Mouse (Mus musculus) cerebellum, adult 2 months (tissue): Measurements from ENCODE around the gene Elmo1. TPM values are rescaled to one million over a fixed set of nuclear protein-coding genes. Genes with fewer than 3 reads are reported as not detected.

Experiments used
- DNase-seq, 2 experiments: peaks; one replicate each; pipeline ENCODE4 v3.0.0; 2021
- H3K27ac ChIP-seq: fragments of 200-500 bp; 2 replicates; pipeline ENCODE4 v1.5.1; 2012; ENCODE audit warnings: low read length, control low read depth, inconsistent platforms; ENCODE audit not compliant: insufficient read depth
- H3K27me3 ChIP-seq: fragments of 200-500 bp; 2 replicates; pipeline ENCODE4 v1.6.1; 2012; ENCODE audit warnings: inconsistent platforms, mild to moderate bottlenecking, low read length, moderate library complexity; ENCODE audit not compliant: control insufficient read depth, insufficient read depth
- H3K4me1 ChIP-seq: fragments of 200-500 bp; 2 replicates; pipeline ENCODE4 v1.6.1; 2011; ENCODE audit warnings: low read length; ENCODE audit not compliant: control insufficient read depth, insufficient read depth
- H3K4me3 ChIP-seq: fragments of 200-500 bp; replicated peaks from 2 replicates; pipeline ENCODE3; 2011; ENCODE audit warnings: mild to moderate bottlenecking, low read depth, low read length, control low read depth; ENCODE audit not compliant: insufficient read depth
- CTCF ChIP-seq: fragments of 200-500 bp; IDR thresholded peaks from 2 replicates; pipeline ENCODE4 v1.5.1; 2011; ENCODE audit warnings: low read depth, mild to moderate bottlenecking, control low read depth, low read length, moderate library complexity, borderline replicate concordance; ENCODE audit not compliant: insufficient read depth
- POLR2A ChIP-seq: fragments of 200-500 bp; IDR thresholded peaks from 2 replicates; pipeline ENCODE4 v1.6.1; 2011; ENCODE audit warnings: low read length, control low read depth, borderline replicate concordance; ENCODE audit not compliant: insufficient read depth
- WGBS: fragments of 180-500 bp; shearing (Covaris S2); methylation state at CpG from one replicate; pipeline ENCODE4 v1.1.7; 2018; 5-methylcytosine and 5-hydroxymethylcytosine counted together
- polyA plus RNA-seq: library from polyadenylated mRNA; depleted of rRNA; stranded (reverse); fragments of >200 nt; gene quantifications from 2 replicates; pipeline ENCODE4 v1.2.3, GENCODE M21; 2012

Gene Elmo1
- polyA plus RNA-seq, 1 experiment = 92.3 TPM

- WGBS = 16% methylated on average over 6 of the region's 6 CpGs
- Histone ChIP-seq H3K27ac (no peak overlapping the region), H3K4me1 (no peaks in the 10 kb centered on the region), H3K4me3 (no peak overlapping the region), H3K27me3 (no peaks in the 10 kb centered on the region)
- DNase-seq = no peak
- no peak for TF ChIP-seq POLR2A
Measured at GRCm38 (mm10) chr13:20139060-20139459, 48.7 kb downstream of the Elmo1 start.

DNA sequence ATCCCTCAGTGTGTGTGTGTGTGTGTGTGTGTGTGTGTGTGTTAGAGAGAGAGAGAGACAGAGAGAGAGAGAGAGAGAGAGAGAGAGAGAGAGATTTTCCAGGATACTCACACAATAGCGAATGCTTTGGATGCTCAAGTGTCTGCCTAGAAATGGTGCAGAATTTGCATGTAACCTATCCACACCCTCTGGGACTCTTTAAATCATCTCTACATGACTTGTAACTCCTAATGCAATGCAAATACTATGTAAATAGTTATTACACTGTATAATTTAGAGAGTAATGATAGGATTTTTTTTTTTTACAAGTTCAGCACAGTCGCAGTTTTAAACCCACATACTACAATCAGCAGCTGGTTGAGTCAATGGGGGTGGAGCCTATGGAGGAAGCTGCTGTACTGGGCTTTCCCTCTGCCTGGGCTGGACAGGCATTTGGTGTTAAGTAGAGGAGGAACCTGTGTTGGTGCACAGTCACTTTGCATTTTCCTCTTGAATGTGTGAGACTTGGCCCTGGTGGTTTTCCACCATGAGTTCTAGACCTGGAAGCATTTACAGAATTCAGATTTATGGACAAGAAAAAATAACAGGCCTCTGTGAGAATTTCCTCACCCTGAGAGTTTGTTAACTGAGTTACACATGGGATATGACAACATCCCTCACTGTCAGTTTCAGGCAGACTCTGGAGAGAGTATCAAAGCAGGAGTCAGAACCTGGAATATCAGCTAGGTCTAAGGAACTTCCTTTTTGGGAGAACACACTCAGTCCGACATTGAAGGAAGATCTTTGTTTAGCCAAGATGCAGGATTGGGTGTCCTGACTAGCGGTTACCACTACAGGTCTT, 49.6 kb downstream of the Elmo1 start:
- WGBS = 83% methylated on average over 4 of the region's 4 CpGs
- Histone ChIP-seq H3K27ac (no peak overlapping the region), H3K4me3 (no peak overlapping the region), H3K27me3 (no peaks in the 10 kb centered on the region), H3K4me1 (no peaks in the 10 kb centered on the region)
- DNase-seq = no peak
- TF ChIP-seq POLR2A = no peak
- TF ChIP-seq CTCF = no peak

GRCm38 (mm10) chr13:20142637-20143036, 52.2 kb downstream of the Elmo1 start:
- no peak for DNase-seq
- WGBS = 11% methylated on average over 1 of the region's 1 CpGs
- no peaks in the 10 kb centered on the region for H3K4me1 ChIP-seq
- no peak for TF ChIP-seq CTCF
- TF ChIP-seq POLR2A = no peak
- no peak overlapping the region for H3K27ac ChIP-seq
- no peaks in the 10 kb centered on the region for H3K27me3 ChIP-seq
- H3K4me3 ChIP-seq = no peak overlapping the region

DNA sequence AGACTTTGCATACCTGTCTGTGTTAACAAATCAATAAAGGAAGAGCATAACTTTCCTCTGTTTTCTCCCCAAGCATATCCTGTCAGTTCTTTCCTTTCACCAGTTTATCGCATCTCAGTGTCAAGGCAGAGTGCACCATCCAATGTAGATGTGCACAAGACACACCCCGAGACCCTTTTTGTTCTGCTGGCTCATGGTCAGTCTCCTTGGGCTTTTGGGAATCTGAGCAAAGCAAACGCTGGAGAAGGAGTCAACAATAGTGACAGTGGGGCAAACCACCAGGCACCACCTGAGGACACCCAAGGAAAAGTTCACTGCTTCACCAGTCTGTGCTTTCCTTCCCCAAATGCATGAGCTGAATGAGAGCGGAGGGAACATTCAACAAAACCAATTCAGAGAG, 56.5 kb downstream of the Elmo1 start:
- Histone ChIP-seq H3K4me3 (no peak overlapping the region), H3K27ac (no peak overlapping the region), H3K4me1 (no peaks in the 10 kb centered on the region), H3K27me3 (no peaks in the 10 kb centered on the region)
- WGBS = 91% methylated on average over 4 of the region's 4 CpGs
- TF ChIP-seq POLR2A = no peak
- TF ChIP-seq CTCF = no peak
- no peak for DNase-seq

- Histone ChIP-seq H3K4me1 (no peaks in the 10 kb centered on the region), H3K4me3 (no peak overlapping the region), H3K27ac (no peak overlapping the region), H3K27me3 (no peaks in the 10 kb centered on the region)
- WGBS = 56% methylated on average over 4 of the region's 4 CpGs
- no peak for DNase-seq
- TF ChIP-seq POLR2A (no peak), CTCF (no peak)
Measured at GRCm38 (mm10) chr13:20147736-20148135, 57.3 kb downstream of the Elmo1 start.

GRCm38 (mm10) chr13:20150130-20150835, 59.9 kb downstream of the Elmo1 start:
- no peaks in the 10 kb centered on the region for H3K27me3 ChIP-seq
- DNase-seq = no peak
- WGBS = 88% methylated on average over 11 of the region's 11 CpGs

DNA sequence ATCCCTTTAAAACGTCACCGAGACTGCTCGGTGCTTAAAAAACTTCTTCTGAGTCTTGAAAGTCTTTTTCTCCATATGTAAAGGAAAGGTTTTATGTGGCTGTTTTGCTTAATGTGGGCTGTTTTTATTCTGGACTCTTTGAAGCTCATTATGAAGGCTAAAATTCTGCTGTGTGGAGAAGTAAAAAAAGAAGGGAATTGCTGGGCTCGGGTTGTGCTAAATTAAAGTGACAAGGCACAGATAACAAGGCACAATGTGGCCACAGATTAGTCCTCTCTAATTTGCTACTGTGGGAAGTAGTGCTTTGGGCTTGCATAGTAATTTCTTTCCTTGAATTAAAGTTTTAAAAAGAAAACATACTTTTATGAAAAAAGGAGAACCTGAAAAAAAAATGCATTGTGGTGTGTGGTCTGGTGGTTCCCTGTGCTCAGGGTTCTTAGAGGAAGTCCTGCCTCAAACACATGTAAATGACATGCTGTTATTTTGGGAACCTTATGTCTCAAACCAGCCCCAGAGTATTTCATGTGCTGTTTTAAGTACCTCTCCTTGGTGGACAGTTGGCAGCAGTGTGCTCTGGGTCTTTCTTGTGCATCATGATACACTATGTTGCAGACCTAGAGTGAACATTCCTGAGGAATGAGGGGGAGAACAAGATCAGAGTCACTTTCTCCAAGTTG, 61.0 kb downstream of the Elmo1 start:
- H3K27ac ChIP-seq = no peak overlapping the region
- no peaks in the 10 kb centered on the region for H3K4me1 ChIP-seq
- H3K4me3 ChIP-seq = no peak overlapping the region
- 71% methylated on average over 4 of the region's 4 CpGs for WGBS
- H3K27me3 ChIP-seq = no peaks in the 10 kb centered on the region
- DNase-seq = no peak
- TF ChIP-seq POLR2A = no peak
- TF ChIP-seq CTCF = no peak

More at GRCm38 (mm10) chr13:20150130-20150835, 59.9 kb downstream of the Elmo1 start:
- H3K27ac ChIP-seq = no peak overlapping the region
- no peaks in the 10 kb centered on the region for H3K4me1 ChIP-seq
- no peak for TF ChIP-seq POLR2A
- no peak for TF ChIP-seq CTCF
- H3K4me3 ChIP-seq = no peak overlapping the region

- no peaks in the 10 kb centered on the region for H3K27me3 ChIP-seq
- no peak overlapping the region for H3K4me3 ChIP-seq
- H3K4me1 ChIP-seq = no peaks in the 10 kb centered on the region
- no peak for DNase-seq
- TF ChIP-seq CTCF (no peak), POLR2A (no peak)
- H3K27ac ChIP-seq = no peak overlapping the region
- WGBS = 91% methylated on average over 1 of the region's 1 CpGs
Measured at GRCm38 (mm10) chr13:20157059-20157458, 66.7 kb downstream of the Elmo1 start.
